Mouse (Mus musculus) ES-Bruce4 (cell line): ENCODE measurements around the gene Siglece. TPM values are rescaled to one million over a fixed set of nuclear protein-coding genes. Genes with fewer than 3 reads are reported as not detected.
"Not testable (repeated sequence)": the region's sequence is repeated elsewhere in the genome, so short reads cannot be mapped to it uniquely, and the experiment has no call there.

ENCODE experiments used
- H3K27ac ChIP-seq: 2 replicates; pipeline ENCODE4 v1.5.1; 2012; ENCODE audit warnings: low read length, inconsistent platforms; ENCODE audit not compliant: insufficient read depth
- H3K27me3 ChIP-seq: 2 replicates; pipeline ENCODE4 v1.6.1; 2012; ENCODE audit warnings: mild to moderate bottlenecking, low read length, inconsistent platforms; ENCODE audit not compliant: control insufficient read depth, poor library complexity, insufficient read depth, severe bottlenecking
- H3K36me3 ChIP-seq: 2 replicates; pipeline ENCODE4 v1.6.1; 2012; ENCODE audit warnings: inconsistent platforms, mild to moderate bottlenecking, low read length, moderate library complexity; ENCODE audit not compliant: control insufficient read depth, poor library complexity, insufficient read depth, severe bottlenecking
- H3K4me1 ChIP-seq: one replicate; pipeline ENCODE4 v1.8.1; 2011; ENCODE audit warnings: low read length; ENCODE audit not compliant: control insufficient read depth, insufficient read depth
- H3K4me3 ChIP-seq: 2 replicates; pipeline ENCODE4 v1.5.1; 2011; ENCODE audit warnings: low read depth, mild to moderate bottlenecking, low read length
- H3K9ac ChIP-seq: 2 replicates; pipeline ENCODE4 v1.6.1; 2012; ENCODE audit warnings: low read depth, mild to moderate bottlenecking, inconsistent platforms; ENCODE audit not compliant: poor library complexity, severe bottlenecking
- H3K9me3 ChIP-seq: replicated peaks from 2 replicates; pipeline ENCODE4 v1.6.1; 2012; ENCODE audit warnings: mild to moderate bottlenecking, low read length, inconsistent platforms; ENCODE audit not compliant: control insufficient read depth, poor library complexity, insufficient read depth, severe bottlenecking
- CTCF ChIP-seq: IDR thresholded peaks from one replicate; pipeline ENCODE4 v1.8.1; 2011; ENCODE audit warnings: low read depth, low read length
- EP300 ChIP-seq: IDR thresholded peaks from 2 replicates; pipeline ENCODE4 v1.6.1; 2011; ENCODE audit warnings: low read depth, low read length; ENCODE audit not compliant: insufficient read depth
- POLR2A ChIP-seq: IDR thresholded peaks from one replicate; pipeline ENCODE4 v1.8.1; 2011; ENCODE audit warnings: low read length; ENCODE audit not compliant: insufficient read depth
- polyA plus RNA-seq: library from polyadenylated mRNA; stranded (reverse); fragments of >200 nt; gene quantifications from 2 replicates; pipeline ENCODE4 v1.2.4, GENCODE M21; 2011; ENCODE audit warnings: low read depth; ENCODE audit not compliant: missing spikeins, insufficient read depth, insufficient read length

Gene Siglece
- polyA plus RNA-seq, 1 experiment: 0.64 TPM

DNA sequence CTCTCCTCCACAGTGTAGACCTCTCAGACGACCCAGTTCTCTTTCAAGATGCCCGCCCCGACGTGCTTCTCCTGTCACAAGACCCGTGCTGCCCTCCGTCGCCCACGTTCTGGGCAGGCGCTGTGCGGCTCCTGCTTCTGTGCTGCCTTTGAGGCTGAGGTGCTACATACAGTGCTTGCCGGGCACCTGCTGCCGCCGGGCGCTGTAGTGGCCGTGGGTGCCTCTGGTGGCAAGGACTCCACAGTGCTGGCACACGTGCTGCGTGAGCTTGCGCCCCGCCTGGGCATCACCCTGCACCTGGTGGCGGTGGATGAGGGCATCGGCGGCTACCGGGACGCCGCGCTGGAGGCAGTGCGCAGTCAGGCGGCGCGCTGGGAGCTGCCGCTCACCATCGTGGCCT is 15.1 kb upstream of the Siglece start:
- peak overlapping the region; percentile 38 for H3K4me3 ChIP-seq

DNA sequence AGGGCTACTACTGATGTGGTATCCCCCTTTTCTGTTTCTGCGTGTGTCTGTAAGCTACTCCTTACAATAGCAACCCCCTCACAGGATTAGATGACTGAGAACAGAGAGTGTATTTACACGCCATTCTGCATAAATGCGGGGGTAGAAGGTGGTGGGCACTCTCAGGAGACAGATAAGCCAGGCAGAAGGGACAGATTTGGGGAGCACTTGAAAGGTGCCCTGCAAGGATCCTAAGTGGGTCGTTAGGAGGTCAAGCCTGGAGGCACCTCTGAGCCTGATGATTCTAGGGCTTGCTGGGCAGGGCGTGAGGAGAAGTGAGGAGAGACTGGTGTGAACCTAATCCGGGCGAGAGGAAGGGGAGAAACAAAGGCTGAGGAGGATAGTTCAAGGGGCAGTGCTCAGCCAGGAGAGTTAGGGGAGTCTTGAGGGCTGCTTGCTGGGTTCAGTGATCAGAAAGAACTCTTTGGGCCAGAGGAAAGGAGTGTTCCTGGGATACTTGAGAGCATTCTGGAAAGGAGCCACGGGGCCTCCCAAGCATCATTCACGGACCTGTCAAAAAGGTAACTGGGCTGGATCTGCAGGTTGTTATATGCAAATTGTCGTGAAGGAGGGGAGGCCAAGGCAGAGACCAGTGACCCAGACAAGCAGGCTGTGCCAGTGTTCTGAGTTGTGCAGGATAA is 12.8 kb upstream of the Siglece start:
- H3K4me1 ChIP-seq: peaks cover 2% of the 10 kb centered on the region
- no peak overlapping the region for H3K27ac ChIP-seq
- H3K9me3 ChIP-seq: no peaks in the 10 kb centered on the region
- no peaks in the 10 kb centered on the region for H3K36me3 ChIP-seq
- peak overlapping the region; percentile 70 for H3K9ac ChIP-seq
- peak overlapping the region; percentile 97 for H3K4me3 ChIP-seq
- H3K27me3 ChIP-seq: no peaks in the 10 kb centered on the region
- TF ChIP-seq EP300 (no peak), POLR2A (no peak), CTCF (no peak)

More for the DNA sequence above, 15.1 kb upstream of the Siglece start:
- H3K27ac ChIP-seq: no peak overlapping the region
- H3K36me3 ChIP-seq: no peaks in the 10 kb centered on the region
- H3K27me3 ChIP-seq: no peaks in the 10 kb centered on the region
- H3K9me3 ChIP-seq: no peaks in the 10 kb centered on the region
- H3K4me1 ChIP-seq: peaks cover 2% of the 10 kb centered on the region
- peak overlapping the region; percentile 5; the same call in 1 of the 2 replicates for H3K9ac ChIP-seq
- TF ChIP-seq EP300 (no peak), POLR2A (no peak), CTCF (no peak)

DNA sequence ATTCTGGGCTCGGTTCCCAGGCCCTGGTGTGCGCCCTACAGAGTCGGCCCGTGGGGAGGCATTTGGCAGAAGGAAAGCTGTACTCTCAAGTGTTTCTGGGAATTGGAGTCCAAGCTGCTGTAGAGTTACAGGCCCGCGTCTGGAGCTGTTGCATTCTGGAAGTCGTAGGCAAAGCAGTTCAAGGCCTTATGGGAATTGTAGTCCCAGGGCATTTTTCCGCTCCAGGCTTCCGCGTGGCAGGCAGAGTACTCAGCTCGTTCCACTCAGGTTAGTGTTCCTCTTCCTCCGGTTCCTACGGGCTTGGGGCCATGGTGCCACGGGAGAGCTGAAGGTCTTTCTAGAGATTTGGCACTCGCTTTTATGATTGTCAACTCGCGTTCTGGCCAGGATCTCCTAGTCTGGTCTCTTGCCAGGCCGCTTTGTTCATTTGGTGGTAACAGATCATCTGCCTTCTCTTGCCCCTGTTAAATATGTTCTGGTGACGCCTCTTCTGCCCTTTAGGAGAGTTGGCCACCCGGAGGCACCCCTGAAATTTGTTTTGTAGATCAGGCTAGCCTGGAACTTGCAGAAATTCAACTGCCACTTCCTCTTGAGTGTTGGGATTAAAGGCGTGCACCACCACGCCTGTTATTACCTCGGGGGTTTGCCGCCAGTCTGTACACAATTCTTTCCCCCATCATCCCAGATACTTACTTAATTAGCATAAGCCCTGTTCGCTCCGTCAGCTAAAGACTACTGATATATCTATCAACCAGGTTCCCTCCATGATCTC is 12.0 kb upstream of the Siglece start, which contains the start of gene Ctu1:
Ctu1 (plus strand) TSS at position 208 of the 772 bp plus-strand sequence.
- peak within 1 kb of the TSS; percentile 97 for H3K4me3 ChIP-seq
- no peaks in the 10 kb centered on the region for H3K27me3 ChIP-seq
- no peak within 1 kb of the TSS for H3K27ac ChIP-seq
- peak within 1 kb of the TSS; percentile 70 for H3K9ac ChIP-seq
- TF ChIP-seq CTCF: no peak
- no peak for TF ChIP-seq EP300
- no peak for TF ChIP-seq POLR2A
- no peaks in the 10 kb centered on the region for H3K9me3 ChIP-seq
- H3K36me3 ChIP-seq: no peaks in the 10 kb centered on the region
- peaks cover 2% of the 10 kb centered on the region for H3K4me1 ChIP-seq

DNA sequence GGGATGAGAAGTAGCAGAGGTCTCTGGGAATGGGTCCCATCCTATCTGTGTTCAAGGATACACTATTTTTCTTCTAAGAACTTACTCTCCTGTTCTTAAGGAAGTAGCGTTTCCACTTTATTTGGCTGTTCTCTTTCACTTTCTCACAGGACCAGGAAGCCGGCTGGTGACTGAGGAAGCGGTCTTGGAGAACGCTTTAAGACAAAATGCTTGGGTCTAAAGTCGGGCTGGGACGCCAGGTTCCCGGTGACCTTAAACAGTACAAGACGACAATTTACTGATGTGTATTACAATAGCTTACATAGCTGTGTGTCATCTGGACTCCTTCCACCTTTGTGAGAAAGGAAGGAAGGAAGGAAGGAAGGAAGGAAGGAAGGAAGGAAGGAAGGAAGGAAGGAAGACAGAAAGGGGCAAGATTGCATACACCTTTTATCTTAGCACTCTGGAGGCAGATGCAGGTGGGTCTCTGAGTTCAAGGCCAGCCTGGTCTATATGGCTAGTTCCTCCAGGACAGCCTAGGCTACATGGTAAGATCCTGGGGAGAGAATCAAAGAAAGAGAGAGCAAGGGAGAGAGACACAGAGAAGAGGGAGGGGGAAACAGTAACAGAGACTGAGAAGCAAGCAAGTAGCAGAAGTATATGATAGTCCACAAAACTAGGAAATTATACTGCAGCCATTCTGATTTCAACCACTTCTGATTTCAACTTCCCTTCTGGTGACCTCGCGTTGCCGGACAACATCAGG is 11.3 kb upstream of the Siglece start:
- TF ChIP-seq POLR2A (no peak), CTCF (no peak), EP300 (no peak)
- Histone ChIP-seq H3K4me1 (peaks cover 2% of the 10 kb centered on the region), H3K9ac (peak overlapping the region; percentile 22; the same call in 1 of the 2 replicates), H3K27me3 (no peaks in the 10 kb centered on the region), H3K27ac (no peak overlapping the region), H3K9me3 (no peaks in the 10 kb centered on the region), H3K36me3 (no peaks in the 10 kb centered on the region), H3K4me3 (peak overlapping the region; percentile 42)

DNA sequence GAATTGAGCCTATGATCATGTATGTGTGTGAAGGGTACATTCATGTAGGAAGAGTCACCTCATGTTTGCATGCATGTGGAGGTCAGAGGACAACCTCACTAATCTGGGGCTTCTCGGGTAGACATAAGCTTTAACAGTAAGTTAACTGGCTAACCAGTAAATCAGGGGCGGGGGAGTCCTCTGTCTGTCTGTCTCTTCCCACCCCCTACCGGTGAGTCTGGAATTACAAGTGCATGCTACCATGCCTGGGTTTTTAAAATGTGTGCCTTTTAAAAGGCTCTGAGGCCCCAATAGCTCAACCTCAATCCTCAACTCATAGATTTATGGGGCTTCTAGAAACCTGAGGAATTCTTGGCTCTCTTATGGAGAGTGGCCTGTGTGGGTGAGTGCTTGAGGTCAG is 8.6 kb upstream of the Siglece start:
- H3K9me3 ChIP-seq: no peaks in the 10 kb centered on the region
- H3K36me3 ChIP-seq: no peaks in the 10 kb centered on the region
- no peak overlapping the region for H3K9ac ChIP-seq
- H3K27ac ChIP-seq: no peak overlapping the region
- TF ChIP-seq CTCF (peak; percentile 50), POLR2A (no peak)
- H3K27me3 ChIP-seq: no peaks in the 10 kb centered on the region
- no peak overlapping the region for H3K4me3 ChIP-seq
- no peaks in the 10 kb centered on the region for H3K4me1 ChIP-seq

DNA sequence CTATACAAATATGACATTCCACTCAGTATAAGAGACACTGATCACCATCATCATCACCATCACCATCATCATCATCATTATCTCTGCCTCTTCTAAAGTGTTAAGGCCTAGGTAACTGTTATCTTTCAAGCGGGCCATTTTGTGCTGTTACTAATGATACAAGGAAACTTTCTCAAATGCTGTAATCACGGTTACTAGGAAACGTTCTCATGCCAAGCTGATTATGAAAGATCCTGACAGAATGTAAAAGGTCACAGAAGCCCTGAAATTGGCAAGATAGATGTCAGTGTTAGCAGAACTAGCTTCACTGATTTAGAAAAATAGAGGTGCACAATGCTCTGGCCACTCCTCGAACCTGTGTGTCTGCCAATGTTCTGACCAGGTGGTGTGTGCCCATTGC is 7.3 kb upstream of the Siglece start:
- H3K9ac ChIP-seq, H3K4me1 ChIP-seq, H3K27me3 ChIP-seq, H3K27ac ChIP-seq, H3K4me3 ChIP-seq, H3K9me3 ChIP-seq, H3K36me3 ChIP-seq: not testable (repeated sequence)
